Mouse (Mus musculus): ENCODE results near the gene Rnf17. TPM values are rescaled to one million over a fixed set of nuclear protein-coding genes. Genes with fewer than 3 reads are reported as not detected.
A peak's percentile ranks its signal among the peaks of the same experiment; 100 is the strongest.

Rnf17 gene
- under 1 TPM; 0.72 to 0.94 TPM for total RNA-seq (2021)

GRCm38 (mm10) chr14:56402311-56403071, at the start of gene Rnf17:
TSS of gene Rnf17 (plus strand) at chr14:56402581.
- DNase-seq, result no peak

GRCm38 (mm10) chr14:56354803-56355202, 47.6 kb upstream of the Rnf17 start:
- DNase-seq, result no peak

GRCm38 (mm10) chr14:56355396-56355795, 47.0 kb upstream of the Rnf17 start:
- no peak for DNase-seq

GRCm38 (mm10) chr14:56356196-56356595, 46.2 kb upstream of the Rnf17 start:
- DNase-seq, result no peak

- no peak for DNase-seq
Measured at GRCm38 (mm10) chr14:56358422-56358821, 44.0 kb upstream of the Rnf17 start.

DNA sequence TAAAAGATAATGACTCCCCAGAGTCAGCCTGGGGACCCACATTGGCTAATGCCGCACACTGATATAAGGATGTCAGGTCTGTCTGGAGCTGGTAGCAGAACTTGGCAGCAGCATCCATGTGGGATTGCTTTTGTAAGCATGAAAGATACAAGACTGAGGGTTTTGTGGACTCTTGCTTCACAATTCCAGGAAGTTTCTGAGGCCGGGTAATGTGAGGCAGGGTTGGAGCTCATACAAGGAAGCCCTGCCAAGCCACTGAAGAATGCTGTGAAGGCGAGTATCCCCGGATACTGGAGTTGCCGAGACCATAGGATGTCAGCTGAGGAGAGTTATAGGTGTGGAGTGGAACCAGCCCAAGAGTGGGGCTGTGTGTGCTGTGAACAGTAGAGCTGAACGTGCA, 43.2 kb upstream of the Rnf17 start:
- DNase-seq, result no peak

- no peak for DNase-seq
Measured at GRCm38 (mm10) chr14:56364711-56365237, 37.6 kb upstream of the Rnf17 start, which contains the start of gene Atp12a. TSS of gene Atp12a (plus strand) at chr14:56365068.

DNA sequence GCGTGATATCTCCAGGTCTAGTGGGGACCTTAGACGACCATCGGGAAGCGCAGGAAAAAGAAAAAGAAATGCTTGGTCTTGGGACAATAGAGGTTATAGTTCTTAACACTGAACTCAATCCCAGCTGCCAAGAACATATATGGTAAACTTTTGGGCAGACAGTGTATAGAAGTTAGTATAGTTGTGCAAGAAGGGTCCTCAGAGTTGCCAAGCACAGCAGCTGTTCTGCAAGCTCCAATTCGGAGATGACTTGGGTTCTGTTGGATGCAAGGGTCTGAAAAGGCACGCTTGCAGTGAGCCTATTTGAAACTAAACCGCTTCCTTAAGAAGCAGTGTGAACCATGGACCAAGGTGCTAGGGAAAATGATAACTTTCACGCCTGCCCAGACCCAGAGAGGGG, 37.1 kb upstream of the Rnf17 start:
- DNase-seq, result no peak

- DNase-seq, result no peak
Measured at GRCm38 (mm10) chr14:56366712-56367111, 35.7 kb upstream of the Rnf17 start.

GRCm38 (mm10) chr14:56368834-56369233, 33.5 kb upstream of the Rnf17 start:
- DNase-seq, result no peak

GRCm38 (mm10) chr14:56375731-56376130, 26.6 kb upstream of the Rnf17 start:
- peak; percentile 72 to 73 for DNase-seq

DNA sequence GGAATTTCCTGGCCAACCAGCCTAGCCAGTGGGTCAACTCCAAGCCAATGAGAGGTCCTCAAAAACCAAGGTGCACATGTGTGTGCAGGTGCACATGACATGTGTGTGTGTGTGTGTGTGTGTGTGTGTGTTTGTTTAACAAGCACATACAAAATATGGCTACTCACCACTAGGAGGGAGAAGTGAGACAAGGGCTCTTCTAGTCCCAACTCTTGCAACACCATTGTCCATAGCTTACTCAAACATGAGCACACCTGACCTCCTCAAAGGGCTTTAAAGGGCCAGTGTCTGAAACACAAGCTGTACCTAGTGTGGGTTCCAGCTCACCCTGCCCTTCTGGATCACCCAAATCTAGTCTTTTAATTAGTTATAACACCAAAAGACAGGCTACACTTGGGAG, 24.6 kb upstream of the Rnf17 start:
- no peak for DNase-seq

GRCm38 (mm10) chr14:56379336-56379735, 23.0 kb upstream of the Rnf17 start:
- DNase-seq, result no peak

GRCm38 (mm10) chr14:56382366-56382765, 20.0 kb upstream of the Rnf17 start:
- DNase-seq, result no peak

DNA sequence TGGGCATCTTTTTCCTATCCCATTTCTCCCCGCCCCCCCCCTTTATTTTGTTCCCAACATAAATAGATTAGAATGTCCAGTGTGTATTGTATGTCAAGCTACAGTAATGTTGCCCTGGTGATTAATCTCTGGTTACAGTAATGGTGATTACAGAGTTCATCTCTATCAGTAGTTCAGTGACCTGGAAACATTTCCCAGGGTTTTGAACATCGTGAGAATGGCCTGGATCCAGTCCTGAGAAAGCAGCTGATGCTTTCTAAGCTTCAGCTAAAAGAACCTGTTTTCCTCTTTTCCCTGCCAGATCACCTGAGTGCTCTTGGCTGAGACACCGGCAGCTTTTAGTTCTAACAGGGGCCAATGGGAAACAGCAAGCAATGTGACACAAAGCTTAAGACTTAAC, 12.1 kb upstream of the Rnf17 start:
- DNase-seq, result no peak

- DNase-seq, result no peak
Measured at GRCm38 (mm10) chr14:56393704-56394312, 8.6 kb upstream of the Rnf17 start.

DNA sequence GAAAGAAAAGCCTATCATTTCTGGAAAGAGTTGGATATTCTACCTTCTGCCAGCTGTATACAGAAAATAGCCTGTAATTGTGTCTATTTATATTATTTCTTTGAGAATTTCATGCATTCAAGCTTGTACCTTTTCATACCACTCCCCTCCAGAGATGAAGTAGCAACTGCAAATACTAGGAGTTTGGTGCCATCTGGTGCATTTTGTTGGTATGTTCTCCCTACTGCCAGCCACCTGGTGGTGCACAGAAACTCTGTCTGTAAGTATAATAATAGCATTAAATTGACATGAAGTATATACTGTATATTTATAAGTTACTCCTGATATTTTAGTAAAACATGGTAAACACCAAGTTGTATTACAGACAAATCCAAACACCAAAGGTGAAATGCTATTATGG, 4.4 kb upstream of the Rnf17 start:
- no peak for DNase-seq

- no peak for DNase-seq
Measured at GRCm38 (mm10) chr14:56403072-56403375, 643 bp downstream of the Rnf17 start.

- DNase-seq, result no peak
Measured at GRCm38 (mm10) chr14:56462090-56462489, 59.7 kb downstream of the Rnf17 start.

DNA sequence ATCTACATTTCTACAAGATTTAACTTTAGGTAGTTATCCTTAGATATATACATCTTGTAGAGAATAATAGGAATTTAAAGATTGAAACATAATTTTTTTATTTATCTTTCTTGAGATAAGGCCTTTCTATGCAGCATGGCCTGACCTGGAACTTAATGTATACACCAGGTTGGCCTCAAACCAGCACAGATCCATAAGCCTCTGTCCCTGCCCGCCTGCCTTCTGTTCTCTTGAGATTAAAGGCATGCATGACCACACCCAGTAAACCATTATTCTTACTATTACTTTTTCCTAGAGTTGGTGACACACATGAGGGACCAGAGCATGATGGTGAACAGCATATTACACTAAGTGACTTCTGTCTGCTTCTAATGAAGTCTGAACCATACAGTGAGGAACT, 60.3 kb downstream of the Rnf17 start:
- no peak for DNase-seq

- DNase-seq, result no peak
Measured at GRCm38 (mm10) chr14:56468145-56468544, 65.8 kb downstream of the Rnf17 start.

DNA sequence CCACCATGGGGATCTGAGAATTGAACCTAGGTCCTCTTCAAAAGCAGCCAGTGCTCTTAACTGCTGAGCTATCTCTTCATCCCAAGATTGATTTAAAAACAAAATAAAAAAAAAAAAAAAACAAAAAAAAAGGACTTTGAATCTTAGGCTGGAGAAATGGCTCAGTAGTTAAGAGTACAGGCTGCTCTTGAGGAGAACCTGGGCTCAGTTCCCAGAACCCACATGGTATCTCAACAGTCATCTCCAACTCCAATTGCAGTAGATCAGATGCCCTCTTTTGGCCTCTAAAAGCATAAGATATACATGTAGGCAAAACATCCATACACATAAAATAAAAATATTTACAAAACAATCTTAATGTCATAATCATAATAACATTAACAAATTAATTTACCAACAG, 87.4 kb downstream of the Rnf17 start:
- no peak for DNase-seq

DNA sequence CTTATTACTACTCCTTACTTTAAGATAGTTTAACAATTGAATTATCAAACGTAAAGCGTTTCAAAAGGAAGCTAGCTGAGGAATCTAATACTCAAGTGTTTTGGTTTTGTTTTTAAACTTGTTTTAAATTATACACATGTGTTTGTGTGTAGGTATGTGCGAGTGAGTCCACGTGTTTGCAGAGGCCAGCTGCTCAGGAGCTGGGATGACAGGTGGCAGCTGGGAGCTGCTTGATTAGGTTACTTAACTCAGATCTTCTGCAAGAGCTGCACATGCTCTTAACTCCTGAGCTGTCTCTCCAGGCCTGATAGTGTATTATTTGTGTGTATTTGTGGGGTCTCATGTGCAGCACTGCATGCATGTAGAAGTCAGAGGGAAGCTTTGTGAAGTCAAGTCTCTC, 100.0 kb downstream of the Rnf17 start:
- DNase-seq, result no peak

DNA sequence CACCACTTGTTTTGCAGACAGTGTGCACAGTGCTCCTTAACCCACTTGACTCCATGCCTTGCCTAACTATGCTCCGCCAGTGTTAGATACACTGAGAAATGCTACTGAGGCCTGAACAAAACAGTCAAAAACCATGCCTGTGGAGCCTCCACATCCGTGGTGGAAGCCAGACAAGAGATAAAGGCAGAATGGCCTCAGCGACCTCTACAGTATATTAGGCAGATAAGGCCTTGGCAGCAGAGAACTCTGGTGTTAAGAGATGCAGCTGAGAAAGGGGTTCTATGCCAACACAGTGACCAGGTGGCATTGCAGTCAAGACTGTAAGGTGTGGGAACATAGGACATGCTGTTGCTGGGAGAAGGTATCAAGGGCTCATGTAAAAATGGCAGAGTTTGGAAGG, 104.4 kb downstream of the Rnf17 start:
- DNase-seq, result no peak
